Mouse (Mus musculus): ENCODE data around the gene Cacng2. TPM values are rescaled to one million over a fixed set of nuclear protein-coding genes. Genes with fewer than 3 reads are reported as not detected.

Cacng2 gene
- polyA plus RNA-seq, 1 experiment from 2014 or later = not detected

Other genes with a start within 250 kb of the Cacng2 start
- 275 and 307 TPM in 2 replicates for gene Txn2, start 191.0 kb downstream of the Cacng2 start, polyA plus RNA-seq (2015; fragmentation: Nextera tagmentation; extraction: Ambion mirVana)
- 4.9 and 5.2 TPM in 2 replicates for gene Foxred2, start 163.3 kb downstream of the Cacng2 start, polyA plus RNA-seq (2015; fragmentation: Nextera tagmentation; extraction: Ambion mirVana)
- 212 and 222 TPM in 2 replicates for gene Eif3d, start 149.2 kb downstream of the Cacng2 start, polyA plus RNA-seq (2015; fragmentation: Nextera tagmentation; extraction: Ambion mirVana)
- gene Ift27, start 54.1 kb upstream of the Cacng2 start, polyA plus RNA-seq (2015; fragmentation: Nextera tagmentation; extraction: Ambion mirVana) = 83.7 and 91.0 TPM in 2 replicates
- gene Pvalb, start 86.4 kb upstream of the Cacng2 start, polyA plus RNA-seq (2015; fragmentation: Nextera tagmentation; extraction: Ambion mirVana) = 0.44 TPM in 1 of 2 replicates, not detected in the other
- gene Ncf4, start 124.8 kb upstream of the Cacng2 start, polyA plus RNA-seq (2015; fragmentation: Nextera tagmentation; extraction: Ambion mirVana) = 1.8 and 3.1 TPM in 2 replicates
- 0.12 and 0.19 TPM in 2 replicates for gene Csf2rb2, start 185.7 kb upstream of the Cacng2 start, polyA plus RNA-seq (2015; fragmentation: Nextera tagmentation; extraction: Ambion mirVana)
- 1.3 TPM in 2 replicates for gene Csf2rb, start 205.7 kb upstream of the Cacng2 start, polyA plus RNA-seq (2015; fragmentation: Nextera tagmentation; extraction: Ambion mirVana)

All from kidney, embryonic 16.5 days (tissue).